ENCODE assay signal across 17 mouse cellular contexts in genomic region chr7:122313690-122314477, GRCm38 (mm10).
"Had no signal": no experiment of that assay in that cellular context is flagged by ENCODE, and none has a peak within 500 bp of the region (broad histone marks: within the 10 kb centered on the region; RNA-seq: fewer than 3 reads in every experiment).

No protein-coding gene starts in this region.

- H3K4me2 ChIP-seq: liver, embryonic 15.5 days; lung, embryonic 14.5 days; midbrain, embryonic 12.5 days; neural tube, embryonic 12.5 days; stomach, embryonic 15.5 days had no signal

- H3K9me3 ChIP-seq: liver, embryonic 15.5 days; midbrain, embryonic 10.5 days; midbrain, embryonic 12.5 days; neural tube, embryonic 12.5 days; stomach, embryonic 15.5 days had no signal

- DNase-seq: lung, adult 18-20 months; lung, embryonic 14.5 days; lung, postnatal 10 days; lung, postnatal 4 days; midbrain, embryonic 14.5 days; right cerebral cortex, postnatal 14 days; thymus, adult 2 months; thymus, postnatal 25 days; thymus, postnatal 4 days had no signal

- H3K36me3 ChIP-seq: liver, embryonic 15.5 days; midbrain, embryonic 10.5 days; midbrain, embryonic 12.5 days; neural tube, embryonic 12.5 days; stomach, embryonic 15.5 days had no signal

- ATAC-seq: midbrain, embryonic 16.5 days had no signal

- H3K27me3 ChIP-seq: liver, embryonic 15.5 days; midbrain, embryonic 12.5 days; neural tube, embryonic 12.5 days; stomach, embryonic 15.5 days had no signal

- H3K27ac ChIP-seq: liver, embryonic 15.5 days; midbrain, embryonic 10.5 days; midbrain, embryonic 12.5 days; neural tube, embryonic 12.5 days; stomach, embryonic 15.5 days; stomach, postnatal 0 days had no signal

- H3K9ac ChIP-seq: liver, embryonic 15.5 days; lung, embryonic 14.5 days; midbrain, embryonic 12.5 days; neural tube, embryonic 12.5 days; stomach, embryonic 15.5 days had no signal

- H3K4me3 ChIP-seq: liver, embryonic 15.5 days; midbrain, embryonic 10.5 days; midbrain, embryonic 12.5 days; myocyte; neural tube, embryonic 12.5 days; stomach, embryonic 15.5 days had no signal

- H3K4me1 ChIP-seq: stomach, embryonic 15.5 days had no signal
